Mouse (Mus musculus) megakaryocyte progenitor cell, adult 5-6 weeks (primary cell): Measurements from ENCODE around the gene Ear1. TPM values are rescaled to one million over a fixed set of nuclear protein-coding genes. Genes with fewer than 3 reads are reported as not detected.
"Not testable (repeated sequence)": the region's sequence is repeated elsewhere in the genome, so short reads cannot be mapped to it uniquely, and the experiment has no call there.

ENCODE experiments used
- ATAC-seq: replicated peaks from 2 replicates; pipeline ENCODE4 v1.8.0; 2016; ENCODE audit warnings: mild to moderate bottlenecking, moderate TSS enrichment, inconsistent platforms; ENCODE audit not compliant: poor library complexity
- total RNA-seq, 2 experiments: library from RNA; stranded (forward) in 1 of 2; stranded (reverse) in 1 of 2; fragments of 157-497, 149-512 nt in 1 of 2; fragments of 200-1000 nt in 1 of 2; gene quantifications; 2 replicates each; pipeline versions ENCODE4 v1.2.3 to v1.2.4; 2015 to 2017

The Ear1 gene
- total RNA-seq, 2 experiments from 2014 or later: 13.2 to 21.5 TPM

- not testable (repeated sequence) for ATAC-seq
These were observed 78.3 kb downstream of the Ear1 start for GRCm38 (mm10) chr14:43796905-43797470.

GRCm38 (mm10) chr14:43796069-43796904 lies 79.0 kb downstream of the Ear1 start:
- ATAC-seq: no peak

- ATAC-seq: not testable (repeated sequence)
These were observed 81.5 kb downstream of the Ear1 start for GRCm38 (mm10) chr14:43793811-43794210.

GRCm38 (mm10) chr14:43784645-43785044 lies 90.7 kb downstream of the Ear1 start, which contains the start of gene Gm8180:
Gene Gm8180 (minus strand): TSS chr14:43784745.
- not testable (repeated sequence) for ATAC-seq

Other genes with a start within 250 kb of the Ear1 start
- gene Gm8165, start 198.3 kb downstream of the Ear1 start, total RNA-seq (2015): not detected in 2 replicates
- gene Gm8165, start 198.3 kb downstream of the Ear1 start, total RNA-seq (2017): not detected in 2 replicates
- 1.3 and 1.7 TPM in 2 replicates for gene Gm7324, start 177.7 kb downstream of the Ear1 start, total RNA-seq (2015)
- 6.3 and 8.9 TPM in 2 replicates for gene Gm7324, start 177.7 kb downstream of the Ear1 start, total RNA-seq (2017)
- gene Gm16506, start 148.0 kb downstream of the Ear1 start, total RNA-seq (2015): not detected in 2 replicates
- gene Gm16506, start 148.0 kb downstream of the Ear1 start, total RNA-seq (2017): not detected in 2 replicates
- not detected in 2 replicates for gene Gm6526, start 127.7 kb downstream of the Ear1 start, total RNA-seq (2015)
- gene Gm6526, start 127.7 kb downstream of the Ear1 start, total RNA-seq (2017): not detected in 2 replicates
- gene Gm8180, start 90.8 kb downstream of the Ear1 start, total RNA-seq (2015): not detected in 2 replicates
- not detected in 2 replicates for gene Gm8180, start 90.8 kb downstream of the Ear1 start, total RNA-seq (2017)
- gene Ear10, start 48.0 kb upstream of the Ear1 start, total RNA-seq (2015): not detected in 2 replicates
- gene Ear10, start 48.0 kb upstream of the Ear1 start, total RNA-seq (2017): not detected in 2 replicates
- gene Gm8113, start 49.9 kb upstream of the Ear1 start, total RNA-seq (2015): 6.4 and 7.1 TPM in 2 replicates
- gene Gm8113, start 49.9 kb upstream of the Ear1 start, total RNA-seq (2017): 4.0 and 5.6 TPM in 2 replicates
- gene Ang5, start 81.6 kb upstream of the Ear1 start, total RNA-seq (2015): not detected in 2 replicates
- gene Ang5, start 81.6 kb upstream of the Ear1 start, total RNA-seq (2017): not detected in 2 replicates
- not detected in 2 replicates for gene Ang6, start 126.8 kb upstream of the Ear1 start, total RNA-seq (2015)
- not detected in 2 replicates for gene Ang6, start 126.8 kb upstream of the Ear1 start, total RNA-seq (2017)
- 8.2 and 25.7 TPM in 2 replicates for gene Ear2, start 227.1 kb upstream of the Ear1 start, total RNA-seq (2015)
- 11.1 and 20.4 TPM in 2 replicates for gene Ear2, start 227.1 kb upstream of the Ear1 start, total RNA-seq (2017)
- not detected in 2 replicates for gene Gm3327, start 248.3 kb upstream of the Ear1 start, total RNA-seq (2015)
- gene Gm3327, start 248.3 kb upstream of the Ear1 start, total RNA-seq (2017): not detected in 2 replicates